Mouse (Mus musculus) embryonic fibroblast, embryonic 13.5 days (primary cell): ENCODE data around the gene Eif4g3.

Experiments used
- CTCF ChIP-seq: IDR thresholded peaks from 2 replicates; pipeline ENCODE4 v1.5.1; 2011; ENCODE audit warnings: mild to moderate bottlenecking, control low read depth, low read length, moderate library complexity, borderline replicate concordance; ENCODE audit not compliant: insufficient read depth
- POLR2A ChIP-seq: IDR thresholded peaks from 2 replicates; pipeline ENCODE4 v1.6.1; 2011; ENCODE audit warnings: low read depth, mild to moderate bottlenecking, control low read depth, low read length, moderate library complexity

DNA sequence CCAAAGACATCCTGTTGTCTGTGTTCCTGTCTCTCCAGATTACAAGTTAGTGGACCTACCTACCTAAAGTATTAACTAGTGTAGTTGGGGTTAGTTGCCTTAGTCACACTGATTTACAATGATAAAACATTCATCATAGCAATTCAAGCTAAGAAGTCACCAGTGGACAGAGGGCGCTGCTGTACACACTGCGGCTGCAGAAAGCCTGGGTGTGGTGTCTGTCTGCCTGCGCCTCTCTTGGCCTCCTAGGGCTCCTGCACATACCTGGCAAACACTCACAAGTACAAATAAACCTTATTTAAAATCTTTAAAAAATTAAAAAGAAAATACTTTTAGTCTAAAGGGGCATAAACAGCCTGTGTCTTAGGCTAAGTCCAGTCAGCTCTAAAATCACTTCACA is 47.8 kb downstream of the Eif4g3 start:
- peak; percentile 40; the same call in 1 of the 2 replicates for TF ChIP-seq CTCF
- no peak for TF ChIP-seq POLR2A
